16 mouse cellular contexts compared by ENCODE assay signal in genomic region chr10:42231847-42232246, GRCm38 (mm10).
"Had no signal": no experiment of that assay in that cellular context is flagged by ENCODE, and none has a peak within 500 bp of the region (broad histone marks: within the 10 kb centered on the region; RNA-seq: fewer than 3 reads in every experiment).

No protein-coding gene starts in this region.

- H3K27ac ChIP-seq: liver, embryonic 14.5 days; lung, embryonic 15.5 days; macrophage; midbrain, embryonic 12.5 days; stomach, embryonic 15.5 days had no signal

- DNase-seq: liver, postnatal 0 days; lung, adult 2 months; lung, postnatal 14 days; lung, postnatal 36 days; midbrain, embryonic 14.5 days; right cerebral cortex, postnatal 14 days; thymus, adult 2 months; thymus, postnatal 25 days; thymus, postnatal 4 days had no signal

- H3K27me3 ChIP-seq: lung, embryonic 15.5 days; megakaryocyte, embryonic 14.5 days; midbrain, embryonic 12.5 days; stomach, embryonic 15.5 days had no signal

- H3K4me2 ChIP-seq: lung, embryonic 15.5 days; midbrain, embryonic 12.5 days; stomach, embryonic 15.5 days had no signal

- ATAC-seq: midbrain, embryonic 16.5 days had no signal

- H3K9ac ChIP-seq: liver, embryonic 14.5 days; liver, postnatal 0 days; lung, embryonic 15.5 days; midbrain, embryonic 12.5 days; stomach, embryonic 15.5 days had no signal

- H3K4me3 ChIP-seq: lung, embryonic 15.5 days; megakaryocyte, embryonic 14.5 days; midbrain, embryonic 12.5 days; stomach, embryonic 15.5 days had no signal

- H3K36me3 ChIP-seq: lung, embryonic 15.5 days; midbrain, embryonic 12.5 days; stomach, embryonic 15.5 days had no signal

- H3K9me3 ChIP-seq: lung, embryonic 15.5 days; megakaryocyte, embryonic 14.5 days; midbrain, embryonic 12.5 days; stomach, embryonic 15.5 days had no signal
